Mouse (Mus musculus) erythroblast, embryonic 14.5 days (primary cell): Measurements from ENCODE around the gene Psmc4. TPM values are rescaled to one million over a fixed set of nuclear protein-coding genes. Genes with fewer than 3 reads are reported as not detected.

ENCODE experiments used
- H3K27me3 ChIP-seq: 2 replicates; pipeline ENCODE4 v1.6.1; 2012; ENCODE audit warnings: inconsistent platforms; ENCODE audit not compliant: control insufficient read depth
- H3K36me3 ChIP-seq: 2 replicates; pipeline ENCODE4 v1.6.1; 2012; ENCODE audit warnings: mild to moderate bottlenecking, inconsistent platforms; ENCODE audit not compliant: control insufficient read depth
- H3K4me1 ChIP-seq: 2 replicates; pipeline ENCODE4 v1.6.1; 2012; ENCODE audit warnings: inconsistent platforms; ENCODE audit not compliant: control insufficient read depth
- H3K4me3 ChIP-seq: replicated peaks from 2 replicates; pipeline ENCODE3; 2012; ENCODE audit warnings: moderate library complexity, mild to moderate bottlenecking, inconsistent platforms
- H3K9me3 ChIP-seq: 2 replicates; pipeline ENCODE4 v1.6.1; 2012; ENCODE audit warnings: low read length, inconsistent platforms, mixed read lengths; ENCODE audit not compliant: control insufficient read depth
- GATA1 ChIP-seq: IDR thresholded peaks from 2 replicates; pipeline ENCODE4 v1.6.1; 2012; ENCODE audit warnings: low read length, inconsistent platforms, mixed read lengths
- TAL1 ChIP-seq: IDR thresholded peaks from 3 replicates; pipeline ENCODE4 v1.6.1; 2012; ENCODE audit warnings: low read length, inconsistent platforms, mixed read lengths
- polyA plus RNA-seq: library from polyadenylated mRNA; stranded (reverse); fragments of >175 nt; gene quantifications from 2 replicates; pipeline ENCODE4 v1.2.3, GENCODE M21; 2012

Gene Psmc4
- polyA plus RNA-seq = 11.9 and 12.8 TPM in 2 replicates

DNA sequence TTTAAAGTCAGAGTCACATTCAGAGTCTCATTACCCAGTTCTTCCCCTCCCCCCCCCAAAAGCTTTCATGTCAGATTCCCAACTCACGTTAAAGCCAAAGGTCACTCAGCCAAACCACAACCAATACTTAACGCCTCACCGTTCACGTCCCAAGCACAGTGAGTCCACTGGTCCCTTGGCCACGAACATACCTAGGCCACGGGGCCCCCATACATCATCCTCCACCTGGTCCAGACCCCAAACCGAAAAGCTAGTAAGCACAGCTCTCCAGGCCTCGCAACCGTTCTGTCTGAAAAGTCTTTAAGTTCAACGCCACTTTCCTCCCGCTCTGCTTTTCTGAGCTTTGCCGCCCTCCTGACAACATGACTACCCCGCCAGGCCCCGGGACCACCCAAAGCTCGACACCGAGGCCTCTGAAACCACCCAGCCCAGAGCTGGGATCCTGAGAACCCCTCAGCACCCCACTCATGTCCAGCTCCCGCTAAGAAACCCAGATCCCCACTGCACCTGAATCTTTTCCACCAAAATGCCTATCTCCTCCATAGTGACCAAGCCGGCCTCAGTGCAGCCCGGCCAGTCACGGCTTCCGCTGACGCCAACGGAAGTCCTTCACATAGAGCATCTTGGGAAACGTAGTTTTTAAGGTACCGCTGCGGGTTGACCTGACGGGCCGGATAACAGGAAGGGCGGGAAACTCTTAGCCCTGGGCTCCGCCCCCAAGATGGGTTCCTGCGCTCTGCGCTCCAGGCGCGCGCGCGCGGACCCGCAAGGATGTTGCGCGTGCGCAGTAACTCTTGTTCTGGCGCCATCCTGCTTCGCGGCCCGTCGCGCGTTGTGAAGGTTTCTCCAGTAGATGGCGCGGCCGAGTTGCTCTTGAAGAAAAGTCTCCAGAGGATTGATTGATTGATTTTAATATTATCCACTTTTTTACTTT is at the start of gene Psmc4:
Psmc4 (minus strand) TSS at position 626 of the 934 bp plus-strand sequence.
- peak within 1 kb of the TSS; percentile 93 for H3K4me3 ChIP-seq
- peaks cover 44% of the 10 kb centered on the region for H3K36me3 ChIP-seq
- no peaks in the 10 kb centered on the region; the same call in 1 of the 2 replicates for H3K27me3 ChIP-seq
- TF ChIP-seq GATA1 (peak; percentile 70), TAL1 (no peak)
- H3K4me1 ChIP-seq = peaks cover 29% of the 10 kb centered on the region
- H3K9me3 ChIP-seq = no peaks in the 10 kb centered on the region

DNA sequence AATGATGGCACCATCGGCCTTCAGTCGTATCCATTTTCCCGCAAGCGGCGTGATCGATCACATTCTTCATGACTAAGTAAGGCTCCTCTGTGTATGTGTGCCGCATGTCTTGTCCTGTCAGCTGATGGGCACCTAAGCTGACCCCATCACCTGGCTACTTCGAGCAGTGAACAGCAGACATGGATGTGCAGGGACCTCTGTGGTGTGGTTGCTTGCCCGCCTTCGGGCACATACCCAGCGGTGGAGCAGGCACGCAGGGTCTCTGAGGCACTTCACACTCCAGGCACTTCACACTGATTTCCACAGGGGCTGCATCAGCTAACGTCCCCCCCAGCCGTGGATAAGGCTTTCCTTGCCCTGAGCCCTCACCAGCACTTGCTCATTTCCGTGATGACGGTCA is 49.2 kb upstream of the Psmc4 start:
- no peak for TF ChIP-seq GATA1
- no peak for TF ChIP-seq TAL1

DNA sequence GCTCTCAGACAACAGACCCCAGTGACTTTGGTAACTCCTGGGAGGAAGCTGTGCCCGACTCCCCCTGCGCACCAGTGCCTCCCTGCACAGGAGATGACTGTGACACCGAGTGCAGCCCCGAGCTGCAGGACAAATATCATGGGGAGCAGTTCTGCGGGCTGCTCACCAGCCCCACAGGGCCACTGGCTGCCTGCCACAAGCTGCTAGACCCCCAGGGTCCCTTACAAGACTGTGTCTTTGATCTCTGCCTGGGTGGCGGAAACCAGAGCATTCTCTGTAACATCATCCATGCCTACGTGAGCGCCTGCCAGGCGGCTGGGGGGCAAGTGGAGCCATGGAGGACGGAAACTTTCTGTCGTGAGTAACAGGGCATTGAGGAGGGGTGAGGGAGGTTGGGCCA is 43.6 kb upstream of the Psmc4 start:
- TF ChIP-seq TAL1 = no peak
- TF ChIP-seq GATA1 = no peak
- H3K4me1 ChIP-seq = no peaks in the 10 kb centered on the region
- H3K27me3 ChIP-seq = no peaks in the 10 kb centered on the region
- H3K9me3 ChIP-seq = peaks cover 12% of the 10 kb centered on the region
- H3K36me3 ChIP-seq = no peaks in the 10 kb centered on the region
- H3K4me3 ChIP-seq = no peak overlapping the region

More for the DNA sequence above, 49.2 kb upstream of the Psmc4 start:
- peaks cover 25% of the 10 kb centered on the region for H3K9me3 ChIP-seq
- H3K4me1 ChIP-seq = no peaks in the 10 kb centered on the region
- peaks cover 4% of the 10 kb centered on the region for H3K27me3 ChIP-seq
- H3K4me3 ChIP-seq = no peak overlapping the region
- no peaks in the 10 kb centered on the region for H3K36me3 ChIP-seq

DNA sequence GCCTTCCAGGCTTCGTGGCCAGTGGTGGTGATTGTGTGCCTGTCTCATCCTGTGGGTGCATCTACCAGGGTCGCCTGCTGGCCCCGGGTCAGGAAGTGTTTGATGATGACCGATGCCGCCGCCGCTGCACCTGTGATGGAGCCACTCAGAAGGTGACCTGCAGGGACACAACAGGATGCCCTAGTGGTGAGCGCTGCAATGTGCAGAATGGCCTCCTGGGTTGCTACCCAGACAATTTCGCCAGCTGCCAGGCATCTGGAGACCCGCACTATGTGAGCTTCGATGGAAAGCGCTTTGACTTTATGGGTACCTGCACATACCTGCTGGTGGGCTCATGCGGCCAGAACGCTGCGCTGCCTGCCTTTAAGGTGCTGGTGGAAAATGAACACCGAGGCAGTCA is 36.3 kb upstream of the Psmc4 start:
- H3K4me1 ChIP-seq = no peaks in the 10 kb centered on the region
- no peaks in the 10 kb centered on the region for H3K36me3 ChIP-seq
- H3K4me3 ChIP-seq = no peak overlapping the region
- H3K27me3 ChIP-seq = no peaks in the 10 kb centered on the region
- no peak for TF ChIP-seq GATA1
- H3K9me3 ChIP-seq = peaks cover 17% of the 10 kb centered on the region; the same call in 1 of the 2 replicates

DNA sequence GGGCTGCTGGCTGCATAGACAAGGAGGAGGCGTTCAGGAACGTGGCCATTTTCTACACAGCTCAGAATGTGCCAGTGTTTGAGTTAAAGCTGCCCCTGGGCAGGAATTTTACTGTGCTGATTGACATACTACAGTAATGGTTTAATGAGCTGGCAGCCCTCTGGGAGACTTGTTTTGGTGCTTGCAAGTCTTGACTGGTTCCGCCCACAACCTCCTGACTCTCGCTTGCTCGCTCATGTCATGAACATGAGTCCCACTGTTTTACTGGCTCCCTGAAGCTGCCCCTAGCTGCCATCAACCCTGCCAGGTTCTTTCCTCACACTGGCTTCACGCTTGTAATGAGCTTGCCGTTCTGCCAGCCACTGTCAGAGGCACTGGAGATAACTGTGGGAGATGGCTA is 34.3 kb upstream of the Psmc4 start:
- Histone ChIP-seq H3K9me3 (peaks cover 17% of the 10 kb centered on the region; the same call in 1 of the 2 replicates), H3K27me3 (no peaks in the 10 kb centered on the region)
- no peak for TF ChIP-seq TAL1
- no peak for TF ChIP-seq GATA1

DNA sequence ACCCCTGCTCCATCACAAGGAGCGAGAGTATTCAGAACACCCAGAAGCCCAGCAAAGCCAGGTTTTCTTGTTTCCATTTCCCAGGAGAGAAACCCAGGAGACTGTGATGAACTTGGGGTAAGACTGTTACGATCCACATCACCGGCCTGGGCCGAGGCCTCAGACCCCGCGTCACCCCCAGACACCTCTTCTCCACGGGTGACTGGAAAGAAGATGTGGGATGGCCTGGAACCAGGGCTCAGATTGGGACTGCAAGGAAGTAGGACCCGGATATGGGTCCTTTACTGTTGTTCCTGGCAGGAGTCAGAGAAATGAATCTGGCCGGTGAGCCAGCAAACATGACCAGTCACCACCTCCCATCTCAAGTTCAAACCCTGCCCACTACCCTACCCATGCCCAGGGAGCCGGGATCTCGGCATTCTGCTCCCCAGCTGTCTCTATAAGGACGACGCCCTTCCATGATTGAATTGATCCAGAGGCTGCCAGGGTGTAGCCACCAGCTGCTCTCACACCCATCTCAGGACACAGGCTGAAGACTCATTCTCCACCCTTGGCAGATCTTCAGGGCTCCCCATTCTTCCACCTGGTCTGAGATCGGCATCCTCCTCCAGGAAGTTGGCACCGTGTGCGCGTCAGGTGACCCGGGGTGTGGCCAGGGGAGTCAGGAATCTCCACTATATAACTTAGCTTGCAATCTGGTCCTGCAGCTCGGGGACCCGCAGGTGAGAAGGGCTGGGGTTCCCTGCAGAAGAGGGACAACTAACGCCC is 20.8 kb upstream of the Psmc4 start, which contains the start of gene Fcgbp:
Fcgbp (plus strand) TSS at position 706 of the 768 bp plus-strand sequence.
- no peak for TF ChIP-seq TAL1
- no peak for TF ChIP-seq GATA1
- Histone ChIP-seq H3K27me3 (no peaks in the 10 kb centered on the region; the same call in 1 of the 2 replicates), H3K4me1 (no peaks in the 10 kb centered on the region), H3K9me3 (no peaks in the 10 kb centered on the region), H3K36me3 (no peaks in the 10 kb centered on the region), H3K4me3 (no peak within 1 kb of the TSS)

More for the DNA sequence above, 34.3 kb upstream of the Psmc4 start:
- Histone ChIP-seq H3K4me3 (no peak overlapping the region), H3K4me1 (no peaks in the 10 kb centered on the region), H3K36me3 (no peaks in the 10 kb centered on the region)

DNA sequence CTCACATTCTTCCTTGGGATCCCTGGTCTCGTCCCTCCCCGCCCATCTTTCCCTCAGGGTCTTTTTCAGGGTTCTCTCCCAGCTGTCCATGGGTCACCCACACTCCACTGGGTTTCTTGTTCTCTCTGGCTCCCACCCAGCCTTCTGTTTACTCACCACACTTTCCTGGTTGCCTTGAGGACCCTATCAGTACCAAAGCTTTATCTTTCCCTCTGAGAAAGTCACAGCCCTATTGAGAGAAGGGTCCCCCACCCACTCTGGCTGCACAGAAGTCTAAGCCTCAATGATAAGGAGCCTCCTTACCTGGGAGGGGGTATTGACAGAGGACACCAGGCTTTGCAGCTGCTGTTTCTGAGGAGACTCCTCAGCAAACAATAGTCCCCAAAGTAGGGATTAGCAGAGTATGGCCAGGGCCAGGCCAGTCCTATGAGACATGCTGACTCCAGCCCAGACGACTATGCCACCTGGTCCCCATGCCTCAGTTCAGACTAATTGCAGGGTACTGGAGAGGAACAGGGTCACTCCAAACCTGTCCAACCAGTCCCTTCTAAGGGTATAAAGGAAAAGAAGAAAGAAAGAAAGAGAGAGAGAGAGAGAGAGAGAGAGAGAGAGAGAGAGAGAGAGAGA is 19.8 kb upstream of the Psmc4 start:
- TF ChIP-seq GATA1 (no peak), TAL1 (no peak)

DNA sequence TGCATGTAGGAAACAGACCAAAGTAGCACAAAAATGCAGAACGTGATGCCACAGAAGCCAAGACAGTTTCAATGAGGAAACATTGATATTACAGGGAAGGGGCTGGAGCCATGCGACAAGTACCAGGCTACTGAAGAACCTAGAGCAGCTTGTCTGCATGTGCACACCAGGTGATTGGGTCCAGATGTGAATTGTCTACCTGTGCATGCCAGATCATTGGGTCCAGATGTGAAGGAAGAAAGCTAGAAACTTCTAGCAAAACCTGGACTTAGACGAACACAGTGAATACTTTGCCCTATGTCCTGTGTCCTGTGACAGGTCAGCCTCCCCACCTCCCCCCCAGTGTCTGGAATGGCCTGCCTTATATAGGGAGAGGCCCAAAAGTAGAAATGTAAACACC is 18.8 kb upstream of the Psmc4 start:
- Histone ChIP-seq H3K27me3 (no peaks in the 10 kb centered on the region; the same call in 1 of the 2 replicates), H3K4me1 (no peaks in the 10 kb centered on the region), H3K4me3 (no peak overlapping the region), H3K9me3 (no peaks in the 10 kb centered on the region), H3K36me3 (no peaks in the 10 kb centered on the region)
- TF ChIP-seq TAL1 (no peak), GATA1 (no peak)

More for the DNA sequence above, 19.8 kb upstream of the Psmc4 start:
- Histone ChIP-seq H3K4me1 (no peaks in the 10 kb centered on the region), H3K9me3 (no peaks in the 10 kb centered on the region), H3K4me3 (no peak overlapping the region), H3K36me3 (no peaks in the 10 kb centered on the region), H3K27me3 (no peaks in the 10 kb centered on the region; the same call in 1 of the 2 replicates)

DNA sequence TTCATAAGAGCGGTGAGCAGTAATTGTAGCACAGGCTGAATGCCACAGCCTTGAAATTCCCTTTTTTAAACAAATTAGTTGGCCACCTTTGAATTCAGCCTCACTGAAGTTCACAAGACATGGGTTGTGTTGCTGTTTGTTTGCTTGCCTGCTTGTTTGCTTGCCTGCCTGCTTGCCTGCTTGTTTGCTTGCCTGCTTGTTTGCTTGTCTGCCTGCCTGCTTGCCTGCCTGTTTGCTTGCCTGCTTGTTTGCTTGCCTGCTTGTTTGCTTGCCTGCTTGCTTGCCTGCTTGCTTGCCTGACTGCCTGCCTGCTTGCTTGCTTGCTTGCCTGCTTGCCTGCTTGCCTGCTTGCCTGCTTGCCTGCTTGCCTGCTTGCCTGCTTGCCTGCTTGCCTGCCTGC is 10.1 kb upstream of the Psmc4 start:
- H3K9me3 ChIP-seq = peaks cover 4% of the 10 kb centered on the region; the same call in 1 of the 2 replicates
- H3K36me3 ChIP-seq = no peaks in the 10 kb centered on the region
- no peak overlapping the region for H3K4me3 ChIP-seq
- H3K27me3 ChIP-seq = peaks cover 6% of the 10 kb centered on the region; the same call in 1 of the 2 replicates
- no peak for TF ChIP-seq GATA1
- H3K4me1 ChIP-seq = no peaks in the 10 kb centered on the region
